Mouse (Mus musculus): Measurements from ENCODE around the gene Vps29.

- peak; percentile 94 for TF ChIP-seq CTCF (IDR thresholded peaks at IDR 0.05; ENCODE audit: low read depth)
- TF ChIP-seq EP300 (IDR thresholded peaks at IDR 0.05; ENCODE audit: low read depth) = no peak
Observed at GRCm38 (mm10) chr5:122344260-122344659, 9.9 kb upstream of the Vps29 start.
